Mouse (Mus musculus): ENCODE data around the gene Cdc5l. TPM values are rescaled to one million over a fixed set of nuclear protein-coding genes. Genes with fewer than 3 reads are reported as not detected.

The Cdc5l gene
- polyA plus RNA-seq (2015; fragmentation: Nextera tagmentation; extraction: Ambion mirVana) = 30.3 and 37.8 TPM in 2 replicates

DNA sequence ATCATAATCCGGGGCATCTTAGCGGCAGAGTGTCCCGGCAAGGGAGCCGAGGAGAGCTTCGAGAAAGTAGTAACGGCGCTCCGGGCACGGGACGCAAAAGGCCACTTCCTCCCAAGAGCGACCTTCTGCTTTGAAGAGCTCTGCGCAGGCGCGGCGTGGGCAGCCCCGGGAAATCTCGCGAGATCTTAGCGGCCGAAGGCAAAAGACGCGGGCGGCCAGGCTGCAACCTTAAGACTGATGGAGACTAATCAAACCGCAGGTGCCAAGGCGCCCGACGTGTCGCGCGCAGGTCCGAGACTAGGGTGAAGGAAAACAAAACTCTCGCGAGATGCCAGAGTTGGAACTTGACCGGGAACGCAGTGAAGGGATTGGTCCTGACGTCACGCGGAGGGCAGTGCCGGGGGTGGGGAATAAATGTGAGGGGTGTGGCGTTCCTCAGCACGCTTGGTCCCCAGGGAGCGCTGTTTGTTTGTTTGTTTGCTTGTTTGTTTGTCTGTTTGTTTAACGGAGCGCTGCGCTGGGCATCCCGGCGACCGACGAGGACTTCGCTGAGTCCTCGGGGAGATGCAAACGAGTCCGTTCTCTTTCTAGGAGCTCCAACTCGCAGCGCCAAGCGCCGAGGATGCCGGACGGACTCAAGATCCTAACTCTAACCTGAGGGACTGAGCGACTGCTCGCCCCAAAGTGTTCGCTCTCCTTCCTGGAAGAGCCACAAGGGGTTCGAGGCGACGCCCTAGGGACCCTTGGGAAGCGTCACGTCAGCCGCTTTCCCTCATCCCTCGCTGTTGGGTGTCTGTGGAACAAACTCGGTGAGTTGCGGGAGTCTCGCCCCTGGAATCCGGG lies at the start of gene Cdc5l:
Gene Cdc5l, minus strand, starts transcription at position 319 of the 843 bp plus-strand sequence.
- peak within 1 kb of the TSS; percentile 86 for H3K4me2 ChIP-seq (replicated peaks; ENCODE audit: low read depth, low read length)
- TF ChIP-seq CTCF (IDR thresholded peaks at IDR 0.05) = peak; percentile 49
- TF ChIP-seq EP300 (IDR thresholded peaks at IDR 0.05) = peak; percentile 95
- under 1% methylated on average over 73 of the region's 73 CpGs for WGBS
- ATAC-seq (peak; percentile 98), DNase-seq (ENCODE audit: low spot score) (peak; percentile 99)
- no peaks in the 10 kb centered on the region for H3K9me3 ChIP-seq (ENCODE audit: low read length)
- peak within 1 kb of the TSS; percentile 88 for H3K4me3 ChIP-seq (ENCODE audit: low read depth, low read length)
- H3K36me3 ChIP-seq (ENCODE audit: insufficient read depth, low read length) = no peaks in the 10 kb centered on the region; the same call in 1 of the 2 replicates
- H3K27me3 ChIP-seq (replicated peaks; ENCODE audit: insufficient read depth, low read length) = no peaks in the 10 kb centered on the region
- peak within 1 kb of the TSS; percentile 97 for H3K27ac ChIP-seq (ENCODE audit: low read length)
- peaks cover 15% of the 10 kb centered on the region; the same call in 1 of the 2 replicates for H3K4me1 ChIP-seq (ENCODE audit: insufficient read depth, low read depth, low read length)
- peak within 1 kb of the TSS; percentile 91 for H3K9ac ChIP-seq (replicated peaks; ENCODE audit: low read depth)

DNA sequence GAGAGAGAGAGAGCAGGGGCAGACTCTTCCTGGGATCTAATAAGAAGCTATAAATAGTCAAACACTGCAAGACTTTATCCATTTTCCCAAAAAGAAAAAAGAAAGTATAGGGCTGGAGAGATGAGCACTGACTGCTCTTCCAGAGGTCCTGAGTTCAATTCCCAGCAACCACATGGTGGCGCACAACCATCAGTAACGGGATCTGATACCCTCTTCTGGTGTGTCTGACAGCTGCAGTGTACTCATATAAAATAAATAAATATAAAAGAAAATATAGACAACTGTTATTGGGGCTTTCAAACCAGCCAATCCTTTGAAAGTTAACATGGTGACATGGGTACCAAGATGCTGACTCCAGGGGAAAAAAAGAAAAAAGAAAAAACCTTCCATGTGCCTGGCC lies 46.9 kb upstream of the Cdc5l start:
- no peaks in the 10 kb centered on the region for H3K27me3 ChIP-seq (replicated peaks; ENCODE audit: insufficient read depth, low read length)
- peak; percentile 36 for TF ChIP-seq CTCF (IDR thresholded peaks at IDR 0.05)
- TF ChIP-seq EP300 (IDR thresholded peaks at IDR 0.05) = no peak

DNA sequence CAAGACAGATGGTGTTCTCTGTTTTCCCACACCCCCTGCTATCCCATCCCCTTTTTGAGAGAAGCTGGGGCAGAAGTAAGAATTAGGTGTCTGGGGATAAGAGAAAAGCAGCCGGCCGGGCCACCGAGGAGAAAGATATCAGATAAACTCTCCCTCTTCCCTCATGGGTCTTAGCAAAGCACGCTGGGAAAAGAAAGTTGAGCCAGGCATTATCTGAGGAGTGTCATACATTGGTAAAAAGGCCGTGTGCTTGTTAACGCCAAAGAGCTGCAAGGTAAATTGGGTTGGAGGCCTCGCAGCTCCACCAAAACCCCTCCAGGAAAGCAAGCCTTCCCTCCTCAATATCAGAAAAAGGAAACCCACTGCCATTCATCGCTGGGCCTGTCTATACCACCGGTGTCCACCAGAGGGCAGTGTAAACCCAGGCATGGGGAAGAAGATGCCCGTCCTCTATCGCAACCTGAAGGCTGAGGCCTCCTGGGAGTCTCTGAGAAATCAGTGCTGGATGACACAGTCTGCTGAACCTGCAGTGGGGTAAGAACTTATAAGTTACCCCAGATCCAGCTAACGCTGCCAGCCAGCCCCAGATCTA lies 44.8 kb upstream of the Cdc5l start:
- no peak; the same call in 1 of the 2 replicates for ATAC-seq
- no peak overlapping the region for H3K27ac ChIP-seq (ENCODE audit: low read length)

More for the DNA sequence above, 46.9 kb upstream of the Cdc5l start:
- Histone ChIP-seq H3K4me1 (ENCODE audit: insufficient read depth, low read depth, low read length) (no peaks in the 10 kb centered on the region), H3K9ac (replicated peaks; ENCODE audit: low read depth) (no peak overlapping the region), H3K4me2 (replicated peaks; ENCODE audit: low read depth, low read length) (no peak overlapping the region), H3K4me3 (ENCODE audit: low read depth, low read length) (no peak overlapping the region), H3K27ac (ENCODE audit: low read length) (no peak overlapping the region), H3K9me3 (ENCODE audit: low read length) (no peaks in the 10 kb centered on the region), H3K36me3 (ENCODE audit: insufficient read depth, low read length) (no peaks in the 10 kb centered on the region)
- 28% methylated on average over 2 of the region's 2 CpGs for WGBS
- no peak for ATAC-seq
- no peak for DNase-seq (ENCODE audit: low spot score)

GRCm38 (mm10) chr17:45474669-45475465 lies 41.3 kb upstream of the Cdc5l start, which contains the start of gene Spats1:
Spats1 (minus strand) TSS chr17:45475415.
- peak; percentile 63 for ATAC-seq
- WGBS = 3% methylated on average over 30 of the region's 30 CpGs
- H3K9ac ChIP-seq (replicated peaks; ENCODE audit: low read depth) = no peak within 1 kb of the TSS

More for the DNA sequence above, 44.8 kb upstream of the Cdc5l start:
- no peaks in the 10 kb centered on the region for H3K36me3 ChIP-seq (ENCODE audit: insufficient read depth, low read length)
- peak; percentile 71 for DNase-seq (ENCODE audit: low spot score)
- no peak for TF ChIP-seq EP300 (IDR thresholded peaks at IDR 0.05)
- peak; percentile 98 for TF ChIP-seq CTCF (IDR thresholded peaks at IDR 0.05)
- no peaks in the 10 kb centered on the region; the same call in 1 of the 2 replicates for H3K4me1 ChIP-seq (ENCODE audit: insufficient read depth, low read depth, low read length)
- no peak overlapping the region for H3K4me2 ChIP-seq (replicated peaks; ENCODE audit: low read depth, low read length)
- no peak overlapping the region for H3K9ac ChIP-seq (replicated peaks; ENCODE audit: low read depth)
- 11% methylated on average over 12 of the region's 12 CpGs for WGBS
- no peak overlapping the region for H3K4me3 ChIP-seq (ENCODE audit: low read depth, low read length)
- no peaks in the 10 kb centered on the region for H3K9me3 ChIP-seq (ENCODE audit: low read length)
- no peaks in the 10 kb centered on the region for H3K27me3 ChIP-seq (replicated peaks; ENCODE audit: insufficient read depth, low read length)

DNA sequence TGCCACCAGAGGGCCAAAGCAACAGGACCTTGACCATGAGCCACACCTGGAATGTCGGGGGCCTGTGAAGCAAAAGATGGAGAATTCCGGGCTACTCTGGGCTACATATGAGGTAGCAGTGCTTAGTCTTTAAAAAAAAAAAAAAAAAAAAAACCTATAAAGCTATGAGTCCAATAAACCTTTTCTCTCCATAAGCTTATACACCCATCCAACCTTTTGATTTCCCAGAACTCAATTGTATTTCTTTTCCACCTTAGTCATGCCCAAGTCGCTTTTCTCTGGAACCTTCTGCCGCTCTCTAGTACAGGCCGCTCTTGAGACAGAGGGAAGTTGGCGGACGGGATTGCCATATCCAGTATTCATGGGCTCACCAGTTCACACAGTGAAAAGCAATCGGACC lies 40.6 kb upstream of the Cdc5l start:
- no peak overlapping the region for H3K9ac ChIP-seq (replicated peaks; ENCODE audit: low read depth)
- peak overlapping the region; percentile 28; the same call in 1 of the 2 replicates for H3K4me3 ChIP-seq (ENCODE audit: low read depth, low read length)
- no peaks in the 10 kb centered on the region for H3K36me3 ChIP-seq (ENCODE audit: insufficient read depth, low read length)

More at GRCm38 (mm10) chr17:45474669-45475465, 41.3 kb upstream of the Cdc5l start, which contains the start of gene Spats1:
- TF ChIP-seq CTCF (IDR thresholded peaks at IDR 0.05) (no peak), EP300 (IDR thresholded peaks at IDR 0.05) (no peak)
- Histone ChIP-seq H3K4me3 (ENCODE audit: low read depth, low read length) (peak within 1 kb of the TSS; percentile 28), H3K9me3 (ENCODE audit: low read length) (no peaks in the 10 kb centered on the region), H3K36me3 (ENCODE audit: insufficient read depth, low read length) (no peaks in the 10 kb centered on the region), H3K27ac (ENCODE audit: low read length) (no peak within 1 kb of the TSS), H3K4me2 (replicated peaks; ENCODE audit: low read depth, low read length) (peak within 1 kb of the TSS; percentile 52), H3K4me1 (ENCODE audit: insufficient read depth, low read depth, low read length) (no peaks in the 10 kb centered on the region; the same call in 1 of the 2 replicates), H3K27me3 (replicated peaks; ENCODE audit: insufficient read depth, low read length) (no peaks in the 10 kb centered on the region)
- DNase-seq (ENCODE audit: low spot score) = peak; percentile 65

More for the DNA sequence above, 40.6 kb upstream of the Cdc5l start:
- 75% methylated on average over 8 of the region's 8 CpGs for WGBS
- H3K4me2 ChIP-seq (replicated peaks; ENCODE audit: low read depth, low read length) = peak overlapping the region; percentile 52; the same call in 1 of the 2 replicates
- no peak for TF ChIP-seq CTCF (IDR thresholded peaks at IDR 0.05)
- no peak for TF ChIP-seq EP300 (IDR thresholded peaks at IDR 0.05)
- ATAC-seq = no peak
- H3K27ac ChIP-seq (ENCODE audit: low read length) = no peak overlapping the region
- no peaks in the 10 kb centered on the region; the same call in 1 of the 2 replicates for H3K4me1 ChIP-seq (ENCODE audit: insufficient read depth, low read depth, low read length)
- H3K9me3 ChIP-seq (ENCODE audit: low read length) = no peaks in the 10 kb centered on the region
- H3K27me3 ChIP-seq (replicated peaks; ENCODE audit: insufficient read depth, low read length) = no peaks in the 10 kb centered on the region
- no peak for DNase-seq (ENCODE audit: low spot score)

All from lung, postnatal 0 days (tissue).